Mouse (Mus musculus): Measurements from ENCODE around the gene Fam3b. TPM values are rescaled to one million over a fixed set of nuclear protein-coding genes. Genes with fewer than 3 reads are reported as not detected.

The Fam3b gene
- total RNA-seq, 2 experiments from 2014 or later = not detected

- no peak for DNase-seq (ENCODE audit: low spot score in 2 of 2)
Observed at GRCm38 (mm10) chr16:97492369-97492768, 22.2 kb downstream of the Fam3b start.

- DNase-seq (ENCODE audit: low spot score in 2 of 2) = no peak
Observed at GRCm38 (mm10) chr16:97478655-97479054, 36.0 kb downstream of the Fam3b start.

GRCm38 (mm10) chr16:97476524-97476923 is 38.1 kb downstream of the Fam3b start:
- no peak for DNase-seq (ENCODE audit: low spot score in 2 of 2)

GRCm38 (mm10) chr16:97475581-97475980 is 39.0 kb downstream of the Fam3b start:
- DNase-seq (ENCODE audit: low spot score in 2 of 2) = peak; percentile 54 to 70

GRCm38 (mm10) chr16:97474671-97475070 is 39.9 kb downstream of the Fam3b start:
- no peak for DNase-seq (ENCODE audit: low spot score in 2 of 2)

GRCm38 (mm10) chr16:97467993-97468791 is 46.4 kb downstream of the Fam3b start:
- DNase-seq (ENCODE audit: low spot score in 2 of 2) = no peak

GRCm38 (mm10) chr16:97467472-97467871 is 47.1 kb downstream of the Fam3b start:
- DNase-seq (ENCODE audit: low spot score in 2 of 2) = no peak

GRCm38 (mm10) chr16:97466182-97466957 is 48.2 kb downstream of the Fam3b start:
- DNase-seq (ENCODE audit: low spot score in 2 of 2) = no peak

- DNase-seq (ENCODE audit: low spot score in 2 of 2) = no peak
Observed at GRCm38 (mm10) chr16:97462481-97463181, 52.0 kb downstream of the Fam3b start, which contains the start of gene Mx1. TSS of gene Mx1 (minus strand) at chr16:97462907.

- no peak for DNase-seq (ENCODE audit: low spot score in 2 of 2)
Observed at GRCm38 (mm10) chr16:97461271-97461670, 53.3 kb downstream of the Fam3b start.

GRCm38 (mm10) chr16:97459831-97460230 is 54.8 kb downstream of the Fam3b start:
- no peak for DNase-seq (ENCODE audit: low spot score in 2 of 2)

GRCm38 (mm10) chr16:97447386-97447785 is 67.2 kb downstream of the Fam3b start:
- DNase-seq (ENCODE audit: low spot score in 2 of 2) = no peak

- DNase-seq (ENCODE audit: low spot score in 2 of 2) = peak in 1 of 2 experiments; percentile 31
Observed at GRCm38 (mm10) chr16:97443670-97444263, 70.8 kb downstream of the Fam3b start.

- no peak for DNase-seq (ENCODE audit: low spot score in 2 of 2)
Observed at GRCm38 (mm10) chr16:97441967-97442366, 72.6 kb downstream of the Fam3b start.

- no peak for DNase-seq (ENCODE audit: low spot score in 2 of 2)
Observed at GRCm38 (mm10) chr16:97438191-97438590, 76.4 kb downstream of the Fam3b start.

- no peak for DNase-seq (ENCODE audit: low spot score in 2 of 2)
Observed at GRCm38 (mm10) chr16:97437448-97438056, 77.1 kb downstream of the Fam3b start.

- no peak for DNase-seq (ENCODE audit: low spot score in 2 of 2)
Observed at GRCm38 (mm10) chr16:97434206-97434605, 80.4 kb downstream of the Fam3b start.

- peak; percentile 39 to 56 for DNase-seq (ENCODE audit: low spot score in 2 of 2)
Observed at GRCm38 (mm10) chr16:97431328-97431727, 83.3 kb downstream of the Fam3b start.

GRCm38 (mm10) chr16:97430091-97430490 is 84.5 kb downstream of the Fam3b start:
- DNase-seq (ENCODE audit: low spot score in 2 of 2) = no peak

- no peak for DNase-seq (ENCODE audit: low spot score in 2 of 2)
Observed at GRCm38 (mm10) chr16:97428026-97428425, 86.6 kb downstream of the Fam3b start.

GRCm38 (mm10) chr16:97423627-97424026 is 91.0 kb downstream of the Fam3b start:
- DNase-seq (ENCODE audit: low spot score in 2 of 2) = no peak

All from adrenal gland, adult 18-20 months (tissue).